Comparison of ENCODE assay signal across 9 mouse cellular contexts in genomic region chr2:20672803-20673603, GRCm38 (mm10).
A peak's percentile ranks its signal among the peaks of the same experiment; 100 is the strongest.
DNase-seq lines count a peak whose midpoint lies in the region; ATAC-seq and TF ChIP-seq lines count a peak whose summit lies in the region.
"Had no signal": no experiment of that assay in that cellular context is flagged by ENCODE, and none has a peak within 500 bp of the region (broad histone marks: within the 10 kb centered on the region; RNA-seq: fewer than 3 reads in every experiment).

No protein-coding gene starts in this region.

- H3K4me1 ChIP-seq in spleen, adult 2 months (ENCODE audit: control insufficient read depth, insufficient read depth, insufficient read length), result no peaks in the 10 kb centered on the region
- no peaks in the 10 kb centered on the region for H3K4me1 ChIP-seq in kidney, embryonic 16.5 days (ENCODE audit: insufficient read depth, low read length)
- peaks cover 5% of the 10 kb centered on the region; the same call in 1 of the 2 replicates for H3K4me1 ChIP-seq in liver, adult 2 months (ENCODE audit: control insufficient read depth, insufficient read depth, low read length)
- no peaks in the 10 kb centered on the region for H3K4me1 ChIP-seq in neural tube, embryonic 15.5 days
- H3K4me1 ChIP-seq: embryonic facial prominence, embryonic 15.5 days had no signal

- no peaks in the 10 kb centered on the region for H3K9me3 ChIP-seq in kidney, embryonic 16.5 days (ENCODE audit: low read length)
- H3K9me3 ChIP-seq in neural tube, embryonic 15.5 days (replicated peaks), result no peaks in the 10 kb centered on the region
- H3K9me3 ChIP-seq: embryonic facial prominence, embryonic 15.5 days had no signal

- H3K36me3 ChIP-seq in spleen, adult 2 months (ENCODE audit: control insufficient read depth, insufficient read depth, low read length), result no peaks in the 10 kb centered on the region
- peaks cover 9% of the 10 kb centered on the region; the same call in 1 of the 2 replicates for H3K36me3 ChIP-seq in kidney, embryonic 16.5 days (ENCODE audit: insufficient read depth, low read length)
- no peaks in the 10 kb centered on the region for H3K36me3 ChIP-seq in liver, adult 2 months (ENCODE audit: control insufficient read depth, insufficient read depth, low read length)
- no peaks in the 10 kb centered on the region for H3K36me3 ChIP-seq in neural tube, embryonic 15.5 days
- H3K36me3 ChIP-seq: embryonic facial prominence, embryonic 15.5 days had no signal

- no peak overlapping the region for H3K27ac ChIP-seq in spleen, adult 2 months (ENCODE audit: insufficient read depth, low read length)
- H3K27ac ChIP-seq in gastrocnemius, adult 2 months, result no peak overlapping the region
- no peak overlapping the region for H3K27ac ChIP-seq in kidney, embryonic 16.5 days (ENCODE audit: low read length)
- H3K27ac ChIP-seq in liver, adult 2 months (replicated peaks; ENCODE audit: insufficient read depth, low read depth, low read length), result no peak overlapping the region
- H3K27ac ChIP-seq in neural tube, embryonic 15.5 days (replicated peaks), result no peak overlapping the region
- H3K27ac ChIP-seq: embryonic facial prominence, embryonic 15.5 days had no signal

- no peak overlapping the region for H3K4me3 ChIP-seq in spleen, adult 2 months (ENCODE audit: extremely low read depth, insufficient read depth, insufficient read length)
- no peak overlapping the region for H3K4me3 ChIP-seq in gastrocnemius, adult 2 months
- no peak overlapping the region for H3K4me3 ChIP-seq in kidney, embryonic 16.5 days (ENCODE audit: low read length)
- H3K4me3 ChIP-seq in liver, adult 2 months (ENCODE audit: insufficient read depth, low read depth, low read length), result no peak overlapping the region
- H3K4me3 ChIP-seq in neural tube, embryonic 15.5 days (replicated peaks), result no peak overlapping the region
- H3K4me3 ChIP-seq: embryonic facial prominence, embryonic 15.5 days had no signal

- H3K27me3 ChIP-seq in spleen, adult 2 months (ENCODE audit: control insufficient read depth, insufficient read depth, low read length), result no peaks in the 10 kb centered on the region
- H3K27me3 ChIP-seq in kidney, embryonic 16.5 days (ENCODE audit: insufficient read depth, low read length), result no peaks in the 10 kb centered on the region
- no peaks in the 10 kb centered on the region for H3K27me3 ChIP-seq in liver, adult 2 months (ENCODE audit: control insufficient read depth, insufficient read depth, low read length)
- H3K27me3 ChIP-seq in neural tube, embryonic 15.5 days (replicated peaks), result no peaks in the 10 kb centered on the region
- H3K27me3 ChIP-seq: embryonic facial prominence, embryonic 15.5 days had no signal

- ATAC-seq in kidney, embryonic 16.5 days (ENCODE audit: low FRiP score, low TSS enrichment), result peak; percentile 47; the same call in 1 of the 2 replicates
- ATAC-seq in neural tube, embryonic 15.5 days (ENCODE audit: low FRiP score), result peak; percentile 69; the same call in 1 of the 2 replicates
- ATAC-seq in monocyte, adult 5-6 weeks (replicated peaks; ENCODE audit: insufficient number of reproducible peaks, low FRiP score, low TSS enrichment, poor library complexity, severe bottlenecking), result no peak

- no peak overlapping the region for H3K9ac ChIP-seq in kidney, embryonic 16.5 days (replicated peaks; ENCODE audit: low read length)
- H3K9ac ChIP-seq in liver, adult 2 months (ENCODE audit: low read depth, low read length), result no peak overlapping the region
- H3K9ac ChIP-seq in neural tube, embryonic 15.5 days (replicated peaks), result no peak overlapping the region
- H3K9ac ChIP-seq: embryonic facial prominence, embryonic 15.5 days had no signal

- intact Hi-C loops in gastrocnemius, adult 2 months (cut with DNase I), result loop anchor here (2.0 kb wide), 2 partner anchors 106 to 396 kb away; no protein-coding TSS in a partner anchor

- no peak for TF ChIP-seq POLR2A in spleen, adult 2 months (IDR thresholded peaks at IDR 0.05; ENCODE audit: low read depth, low read length)
- no peak for TF ChIP-seq POLR2A in liver, adult 2 months (IDR thresholded peaks at IDR 0.05; ENCODE audit: extremely low read depth, insufficient read depth, low read length)

- WGBS in spleen, adult 2 months, result 73% methylated on average over 9 of the region's 9 CpGs
- WGBS in kidney, embryonic 16.5 days, result 66% methylated on average over 9 of the region's 9 CpGs
- WGBS in liver, adult 2 months, result 53% methylated on average over 9 of the region's 9 CpGs
- WGBS in neural tube, embryonic 15.5 days, result 71% methylated on average over 9 of the region's 9 CpGs

- peak in 1 of 2 experiments; percentile 14 for DNase-seq in spleen, adult 2 months (ENCODE audit: low read depth in 1 of 2, low spot score in 2 of 2)
- no peak for DNase-seq in spleen, adult 12 weeks (ENCODE audit: low spot score)
- peak; percentile 64 to 80 for DNase-seq in cerebellum, postnatal 25 days
- peak; percentile 63 for DNase-seq in gastrocnemius, adult 2 months
- peak; percentile 69 for DNase-seq in liver, adult 2 months (ENCODE audit: extremely low read depth, low read depth, low spot score)

- H3K4me2 ChIP-seq in kidney, embryonic 16.5 days (replicated peaks; ENCODE audit: low read depth, low read length), result no peak overlapping the region
- H3K4me2 ChIP-seq in neural tube, embryonic 15.5 days, result no peak overlapping the region
- H3K4me2 ChIP-seq: embryonic facial prominence, embryonic 15.5 days had no signal

- TF ChIP-seq CTCF in spleen, adult 2 months (IDR thresholded peaks at IDR 0.05; ENCODE audit: extremely low read depth, insufficient read depth, insufficient read length, insufficient replicate concordance), result peak; percentile 9; the same call in 1 of the 2 replicates
- no peak; the same call in 1 of the 2 replicates for TF ChIP-seq CTCF in gastrocnemius, adult 2 months (IDR thresholded peaks at IDR 0.05)
- TF ChIP-seq CTCF in liver, adult 2 months (IDR thresholded peaks at IDR 0.05; ENCODE audit: low read depth, low read length), result peak; percentile 71

- H3K79me2 ChIP-seq in liver, adult 2 months (ENCODE audit: control insufficient read depth, insufficient read depth, low read length), result no peaks in the 10 kb centered on the region
